Mouse (Mus musculus): ENCODE data around the gene Scap. TPM values are rescaled to one million over a fixed set of nuclear protein-coding genes. Genes with fewer than 3 reads are reported as not detected.

Scap gene
- polyA plus RNA-seq, 1 experiment from 2014 or later = 26.8 TPM

GRCm38 (mm10) chr9:110413785-110414184 is 80.7 kb downstream of the Scap start:
- Histone ChIP-seq H3K9me3 (ENCODE audit: control insufficient read depth, low read length) (no peaks in the 10 kb centered on the region), H3K27ac (ENCODE audit: low read length) (no peak overlapping the region), H3K27me3 (replicated peaks; ENCODE audit: control insufficient read depth, insufficient read depth, low read length) (no peaks in the 10 kb centered on the region), H3K4me2 (ENCODE audit: low read depth, low read length) (no peak overlapping the region), H3K9ac (ENCODE audit: low read depth, low read length) (no peak overlapping the region), H3K36me3 (ENCODE audit: control insufficient read depth, insufficient read depth, low read length) (no peaks in the 10 kb centered on the region), H3K4me3 (ENCODE audit: low read length) (no peak overlapping the region), H3K4me1 (ENCODE audit: control insufficient read depth, insufficient read depth, low read length) (0 out of 2 replicates have a peak, but pooled peaks cover 2% of the 10 kb centered on the region)
- WGBS = 57% methylated on average over 9 of the region's 9 CpGs
- no peak for ATAC-seq

- Histone ChIP-seq H3K4me2 (ENCODE audit: low read depth, low read length) (no peak within 1 kb of the TSS), H3K36me3 (ENCODE audit: control insufficient read depth, insufficient read depth, low read length) (no peaks in the 10 kb centered on the region), H3K9me3 (ENCODE audit: control insufficient read depth, low read length) (no peaks in the 10 kb centered on the region), H3K9ac (ENCODE audit: low read depth, low read length) (no peak within 1 kb of the TSS), H3K4me3 (ENCODE audit: low read length) (no peak within 1 kb of the TSS), H3K4me1 (ENCODE audit: control insufficient read depth, insufficient read depth, low read length) (no peaks in the 10 kb centered on the region), H3K27me3 (replicated peaks; ENCODE audit: control insufficient read depth, insufficient read depth, low read length) (no peaks in the 10 kb centered on the region), H3K27ac (ENCODE audit: low read length) (no peak within 1 kb of the TSS)
- no peak for ATAC-seq
- 90% methylated on average over 12 of the region's 12 CpGs for WGBS
Measured at GRCm38 (mm10) chr9:110419511-110420112, 86.5 kb downstream of the Scap start, which contains the start of gene Ngp. Gene Ngp (plus strand): TSS chr9:110419747.

GRCm38 (mm10) chr9:110431241-110431640 is 98.2 kb downstream of the Scap start:
- no peak overlapping the region for H3K27ac ChIP-seq (ENCODE audit: low read length)
- no peak overlapping the region for H3K4me3 ChIP-seq (ENCODE audit: low read length)
- H3K36me3 ChIP-seq (ENCODE audit: control insufficient read depth, insufficient read depth, low read length) = 0 out of 2 replicates have a peak, but pooled peaks cover 7% of the 10 kb centered on the region
- H3K9ac ChIP-seq (ENCODE audit: low read depth, low read length) = no peak overlapping the region
- WGBS = 78% methylated on average over 8 of the region's 8 CpGs
- ATAC-seq = no peak
- H3K9me3 ChIP-seq (ENCODE audit: control insufficient read depth, low read length) = no peaks in the 10 kb centered on the region
- H3K27me3 ChIP-seq (replicated peaks; ENCODE audit: control insufficient read depth, insufficient read depth, low read length) = no peaks in the 10 kb centered on the region
- no peaks in the 10 kb centered on the region for H3K4me1 ChIP-seq (ENCODE audit: control insufficient read depth, insufficient read depth, low read length)
- H3K4me2 ChIP-seq (ENCODE audit: low read depth, low read length) = no peak overlapping the region

GRCm38 (mm10) chr9:110433045-110433444 is 100.0 kb downstream of the Scap start:
- Histone ChIP-seq H3K36me3 (ENCODE audit: control insufficient read depth, insufficient read depth, low read length) (peaks cover 3% of the 10 kb centered on the region; the same call in 1 of the 2 replicates), H3K4me2 (ENCODE audit: low read depth, low read length) (no peak overlapping the region), H3K4me3 (ENCODE audit: low read length) (no peak overlapping the region), H3K9me3 (ENCODE audit: control insufficient read depth, low read length) (no peaks in the 10 kb centered on the region), H3K9ac (ENCODE audit: low read depth, low read length) (no peak overlapping the region), H3K4me1 (ENCODE audit: control insufficient read depth, insufficient read depth, low read length) (no peaks in the 10 kb centered on the region), H3K27ac (ENCODE audit: low read length) (no peak overlapping the region), H3K27me3 (replicated peaks; ENCODE audit: control insufficient read depth, insufficient read depth, low read length) (no peaks in the 10 kb centered on the region)
- ATAC-seq = no peak
- 95% methylated on average over 2 of the region's 2 CpGs for WGBS

Other genes starting within 250 kb of the Scap start
- gene Smarcc1, start 215.6 kb upstream of the Scap start, polyA plus RNA-seq (2015; fragmentation: Nextera tagmentation; extraction: Ambion mirVana) = 56.8 and 60.8 TPM in 2 replicates
- gene Dhx30, start 215.5 kb upstream of the Scap start, polyA plus RNA-seq (2015; fragmentation: Nextera tagmentation; extraction: Ambion mirVana) = 77.2 and 83.9 TPM in 2 replicates
- 2.4 and 2.7 TPM in 2 replicates for gene Cspg5, start 89.5 kb upstream of the Scap start, polyA plus RNA-seq (2015; fragmentation: Nextera tagmentation; extraction: Ambion mirVana)
- gene Elp6, start 28.1 kb upstream of the Scap start, polyA plus RNA-seq (2015; fragmentation: Nextera tagmentation; extraction: Ambion mirVana) = 19.9 and 20.5 TPM in 2 replicates
- gene Ptpn23, start 74.9 kb downstream of the Scap start, polyA plus RNA-seq (2015; fragmentation: Nextera tagmentation; extraction: Ambion mirVana) = 10.8 and 12.9 TPM in 2 replicates
- 3.8 and 8.5 TPM in 2 replicates for gene Ngp, start 86.5 kb downstream of the Scap start, polyA plus RNA-seq (2015; fragmentation: Nextera tagmentation; extraction: Ambion mirVana)
- 8.7 and 8.8 TPM in 2 replicates for gene Klhl18, start 143.4 kb downstream of the Scap start, polyA plus RNA-seq (2015; fragmentation: Nextera tagmentation; extraction: Ambion mirVana)
- 0.53 and 0.78 TPM in 2 replicates for gene Kif9, start 143.7 kb downstream of the Scap start, polyA plus RNA-seq (2015; fragmentation: Nextera tagmentation; extraction: Ambion mirVana)
- gene Setd2, start 199.3 kb downstream of the Scap start, polyA plus RNA-seq (2015; fragmentation: Nextera tagmentation; extraction: Ambion mirVana) = 16.8 and 18.1 TPM in 2 replicates